Mouse (Mus musculus) limb, embryonic 11.5 days (tissue): ENCODE results near the gene Spred2. TPM values are rescaled to one million over a fixed set of nuclear protein-coding genes. Genes with fewer than 3 reads are reported as not detected.

Experiments used
- ATAC-seq: fragments of 200-750 bp; cut with Nextera tagmentation; 2 replicates; pipeline ENCODE4 v1.8.0; 2017; ENCODE audit warnings: low read depth; ENCODE audit not compliant: insufficient number of reproducible peaks, low FRiP score, low TSS enrichment
- DNase-seq: peaks from one replicate; pipeline ENCODE4 v3.0.0-alpha.2; 2015; ENCODE audit warnings: low spot score
- H3K27ac ChIP-seq: fragments of 300-500 bp; sonication (generic); replicated peaks from 2 replicates; pipeline ENCODE4 v1.5.1; 2014; ENCODE audit warnings: low read depth, mild to moderate bottlenecking, low read length
- H3K27me3 ChIP-seq: fragments of 300-500 bp; sonication (generic); 2 replicates; pipeline ENCODE4 v1.6.1; 2014; ENCODE audit warnings: mild to moderate bottlenecking, low read length, mixed read lengths; ENCODE audit not compliant: control insufficient read depth, insufficient read depth
- H3K36me3 ChIP-seq: fragments of 300-500 bp; sonication (generic); 2 replicates; pipeline ENCODE4 v1.6.1; 2014; ENCODE audit warnings: mild to moderate bottlenecking, low read length, moderate library complexity, mixed read lengths; ENCODE audit not compliant: control insufficient read depth, insufficient read depth
- H3K4me1 ChIP-seq: fragments of 300-500 bp; sonication (generic); 2 replicates; pipeline ENCODE4 v1.6.1; 2014; ENCODE audit warnings: low read length, mixed read lengths; ENCODE audit not compliant: control insufficient read depth, insufficient read depth
- H3K4me2 ChIP-seq: fragments of 300-500 bp; sonication (generic); 2 replicates; pipeline ENCODE4 v1.6.1; 2014; ENCODE audit warnings: low read depth, mild to moderate bottlenecking, moderate library complexity; ENCODE audit not compliant: severe bottlenecking
- H3K4me3 ChIP-seq: fragments of 300-500 bp; sonication (generic); 2 replicates; pipeline ENCODE4 v1.5.1; 2014; ENCODE audit warnings: low read depth, low read length
- H3K9ac ChIP-seq: fragments of 300-500 bp; sonication (generic); 2 replicates; pipeline ENCODE4 v1.6.1; 2014; ENCODE audit warnings: mild to moderate bottlenecking, low read length
- H3K9me3 ChIP-seq: fragments of 300-500 bp; sonication (generic); 2 replicates; pipeline ENCODE4 v1.6.1; 2016; ENCODE audit warnings: low read length; ENCODE audit not compliant: control insufficient read depth
- WGBS: fragments of 180-500 bp; shearing (Covaris S2); extraction: QIAGEN DNeasy Blood & Tissue Kit; methylation state at CpG from one replicate; pipeline ENCODE4 v1.1.7; 2014; 5-methylcytosine and 5-hydroxymethylcytosine counted together
- polyA plus RNA-seq: library from polyadenylated mRNA; unstranded; fragments of >200 nt; fragmentation: Nextera tagmentation; extraction: Ambion mirVana; gene quantifications from 2 replicates; pipeline ENCODE4 v1.2.1, GENCODE M21; 2014

Spred2 gene
- polyA plus RNA-seq, 1 experiment from 2014 or later: 8.2 TPM

GRCm38 (mm10) chr11:19962796-19963195, 38.6 kb downstream of the Spred2 start:
- H3K4me2 ChIP-seq: no peak overlapping the region
- H3K27ac ChIP-seq: no peak overlapping the region
- DNase-seq: no peak
- no peaks in the 10 kb centered on the region; the same call in 1 of the 2 replicates for H3K36me3 ChIP-seq
- H3K27me3 ChIP-seq: no peaks in the 10 kb centered on the region
- H3K4me1 ChIP-seq: peaks cover 15% of the 10 kb centered on the region
- 32% methylated on average over 5 of the region's 5 CpGs for WGBS
- H3K4me3 ChIP-seq: no peak overlapping the region
- H3K9ac ChIP-seq: no peak overlapping the region
- no peak for ATAC-seq
- H3K9me3 ChIP-seq: no peaks in the 10 kb centered on the region

GRCm38 (mm10) chr11:19963717-19964141, 39.6 kb downstream of the Spred2 start:
- Histone ChIP-seq H3K9ac (no peak overlapping the region), H3K36me3 (no peaks in the 10 kb centered on the region; the same call in 1 of the 2 replicates), H3K27me3 (no peaks in the 10 kb centered on the region), H3K9me3 (no peaks in the 10 kb centered on the region), H3K4me1 (peaks cover 15% of the 10 kb centered on the region), H3K27ac (no peak overlapping the region), H3K4me2 (no peak overlapping the region), H3K4me3 (no peak overlapping the region)
- 77% methylated on average over 12 of the region's 12 CpGs for WGBS
- DNase-seq (no peak), ATAC-seq (no peak)

GRCm38 (mm10) chr11:19964333-19964732, 40.2 kb downstream of the Spred2 start:
- H3K4me2 ChIP-seq: no peak overlapping the region
- H3K4me1 ChIP-seq: peaks cover 17% of the 10 kb centered on the region
- no peak overlapping the region for H3K4me3 ChIP-seq
- no peak overlapping the region for H3K27ac ChIP-seq
- H3K9me3 ChIP-seq: no peaks in the 10 kb centered on the region
- H3K36me3 ChIP-seq: no peaks in the 10 kb centered on the region; the same call in 1 of the 2 replicates
- DNase-seq (no peak), ATAC-seq (no peak)
- no peaks in the 10 kb centered on the region for H3K27me3 ChIP-seq
- H3K9ac ChIP-seq: no peak overlapping the region
- WGBS: 89% methylated on average over 5 of the region's 5 CpGs

- H3K36me3 ChIP-seq: no peaks in the 10 kb centered on the region; the same call in 1 of the 2 replicates
- H3K4me3 ChIP-seq: no peak overlapping the region
- H3K27me3 ChIP-seq: no peaks in the 10 kb centered on the region
- no peak for DNase-seq
- H3K4me1 ChIP-seq: peaks cover 24% of the 10 kb centered on the region
- H3K27ac ChIP-seq: no peak overlapping the region
- no peaks in the 10 kb centered on the region for H3K9me3 ChIP-seq
- no peak overlapping the region for H3K4me2 ChIP-seq
- no peak overlapping the region for H3K9ac ChIP-seq
- no peak for ATAC-seq
- WGBS: 84% methylated on average over 16 of the region's 16 CpGs
Measured at GRCm38 (mm10) chr11:19965037-19965611, 40.9 kb downstream of the Spred2 start.

- ATAC-seq (no peak), DNase-seq (no peak)
- no peaks in the 10 kb centered on the region; the same call in 1 of the 2 replicates for H3K36me3 ChIP-seq
- H3K27ac ChIP-seq: no peak overlapping the region
- no peaks in the 10 kb centered on the region for H3K27me3 ChIP-seq
- H3K4me3 ChIP-seq: no peak overlapping the region
- no peaks in the 10 kb centered on the region for H3K9me3 ChIP-seq
- no peak overlapping the region for H3K4me2 ChIP-seq
- WGBS: 79% methylated on average over 4 of the region's 4 CpGs
- H3K9ac ChIP-seq: no peak overlapping the region
- peaks cover 25% of the 10 kb centered on the region for H3K4me1 ChIP-seq
Measured at GRCm38 (mm10) chr11:19965664-19966063, 41.5 kb downstream of the Spred2 start.

GRCm38 (mm10) chr11:19966294-19966693, 42.1 kb downstream of the Spred2 start:
- Histone ChIP-seq H3K9ac (no peak overlapping the region), H3K36me3 (no peaks in the 10 kb centered on the region), H3K4me2 (no peak overlapping the region), H3K9me3 (no peaks in the 10 kb centered on the region), H3K27ac (no peak overlapping the region), H3K4me3 (no peak overlapping the region), H3K27me3 (no peaks in the 10 kb centered on the region), H3K4me1 (peaks cover 25% of the 10 kb centered on the region)
- WGBS: 56% methylated on average over 2 of the region's 2 CpGs
- ATAC-seq (no peak), DNase-seq (no peak)

GRCm38 (mm10) chr11:19969584-19969983, 45.4 kb downstream of the Spred2 start:
- Histone ChIP-seq H3K36me3 (no peaks in the 10 kb centered on the region), H3K4me2 (no peak overlapping the region), H3K4me3 (no peak overlapping the region), H3K9me3 (no peaks in the 10 kb centered on the region), H3K27ac (no peak overlapping the region), H3K4me1 (peaks cover 29% of the 10 kb centered on the region), H3K27me3 (no peaks in the 10 kb centered on the region), H3K9ac (no peak overlapping the region)
- DNase-seq: peak; percentile 56
- WGBS: 5% methylated on average over 5 of the region's 5 CpGs
- no peak for ATAC-seq

- no peak overlapping the region for H3K4me2 ChIP-seq
- H3K9ac ChIP-seq: no peak overlapping the region
- H3K4me1 ChIP-seq: peaks cover 25% of the 10 kb centered on the region
- no peak for ATAC-seq
- no peak overlapping the region for H3K27ac ChIP-seq
- no peaks in the 10 kb centered on the region for H3K27me3 ChIP-seq
- no peaks in the 10 kb centered on the region for H3K9me3 ChIP-seq
- H3K36me3 ChIP-seq: no peaks in the 10 kb centered on the region
- no peak overlapping the region for H3K4me3 ChIP-seq
- DNase-seq: no peak
- 96% methylated on average over 4 of the region's 4 CpGs for WGBS
Measured at GRCm38 (mm10) chr11:19971954-19972750, 48.0 kb downstream of the Spred2 start.
